Mouse (Mus musculus): ENCODE measurements at regions not wholly inside any gene's neighbourhood (a gene's known extent, or its start where the extent isn't known, plus 50 kb on each side); places are given as distances from the start of the nearest gene placed in this dataset.

DNA sequence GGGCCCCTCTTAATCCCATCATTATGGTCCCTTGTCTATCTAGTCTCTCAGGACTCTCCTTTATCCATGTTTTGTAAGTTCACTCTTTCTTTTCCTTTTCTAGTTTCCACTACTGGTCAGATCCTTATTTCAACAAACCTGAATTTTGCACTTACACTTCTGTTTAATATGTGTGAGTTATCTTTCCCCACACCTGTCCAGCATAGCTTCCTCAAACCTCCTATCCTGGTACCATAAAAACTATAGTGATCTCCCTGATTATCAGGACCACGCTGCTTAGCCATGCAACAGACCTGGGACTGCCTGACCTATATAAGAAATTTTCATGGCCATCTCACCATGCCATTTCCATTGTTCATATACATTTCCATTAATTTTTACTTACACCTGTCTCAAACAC, 219.6 kb upstream of the Rasa1 start:
- H3K27ac ChIP-seq (ENCODE audit: control insufficient read depth, low read depth, low read length), result peak overlapping the region; percentile 100
- TF ChIP-seq TCF12 (IDR thresholded peaks at IDR 0.05; ENCODE audit: low read depth, low read length) (peak; percentile 85), RCOR1 (IDR thresholded peaks at IDR 0.05; ENCODE audit: low read depth, low read length) (peak; percentile 46; the same call in 1 of the 2 replicates), GABPA (IDR thresholded peaks at IDR 0.05; ENCODE audit: low read depth, low read length) (no peak), MYB (IDR thresholded peaks at IDR 0.05; ENCODE audit: low read depth, low read length) (no peak), ETS1 (IDR thresholded peaks at IDR 0.05; ENCODE audit: low read depth, low read length) (peak; percentile 58; the same call in 1 of the 2 replicates), TBP (IDR thresholded peaks at IDR 0.05; ENCODE audit: low read depth, low read length) (peak; percentile 38; the same call in 1 of the 2 replicates), MAX (IDR thresholded peaks at IDR 0.05; ENCODE audit: low read length) (no peak), TAL1 (IDR thresholded peaks at IDR 0.05; ENCODE audit: low read length) (peak; percentile 85), GATA1 (IDR thresholded peaks at IDR 0.05; ENCODE audit: low read depth, low read length) (peak; percentile 88), EP300 (IDR thresholded peaks at IDR 0.05; ENCODE audit: low read depth in 1 of 2, low read length in 2 of 2) (peak; percentile 82 to 89)
- H3K4me1 ChIP-seq (ENCODE audit: control insufficient read depth in 1 of 2, insufficient read depth in 2 of 2, low read length in 2 of 2), result peaks cover 24 to 27% of the 10 kb centered on the region in 2 experiments
- peak overlapping the region; percentile 73 for H3K9ac ChIP-seq (ENCODE audit: control insufficient read depth, low read depth, low read length, poor library complexity, severe bottlenecking)
- peak; percentile 67 for DNase-seq (ENCODE audit: low read depth, low spot score)
- peaks cover 0 to 43% of the 10 kb centered on the region in 2 experiments; a peak in 2 of 4 replicates for H3K36me3 ChIP-seq (ENCODE audit: control insufficient read depth in 1 of 2, insufficient read depth in 2 of 2, low read length in 2 of 2)
- H3K9me3 ChIP-seq (replicated peaks; ENCODE audit: insufficient read depth, low read length), result no peaks in the 10 kb centered on the region
- H3K27me3 ChIP-seq (ENCODE audit: control insufficient read depth in 1 of 2, insufficient read depth in 2 of 2, low read length in 2 of 2), result no peaks in the 10 kb centered on the region
- H3K4me3 ChIP-seq (ENCODE audit: control insufficient read depth in 1 of 2, insufficient read depth in 1 of 2, low read depth in 2 of 2, low read length in 2 of 2), result peak overlapping the region; percentile 55 to 56
- no peaks in the 10 kb centered on the region; the same call in 1 of the 2 replicates for H3K79me2 ChIP-seq (ENCODE audit: control insufficient read depth, insufficient read depth, low read length, poor library complexity)

DNA sequence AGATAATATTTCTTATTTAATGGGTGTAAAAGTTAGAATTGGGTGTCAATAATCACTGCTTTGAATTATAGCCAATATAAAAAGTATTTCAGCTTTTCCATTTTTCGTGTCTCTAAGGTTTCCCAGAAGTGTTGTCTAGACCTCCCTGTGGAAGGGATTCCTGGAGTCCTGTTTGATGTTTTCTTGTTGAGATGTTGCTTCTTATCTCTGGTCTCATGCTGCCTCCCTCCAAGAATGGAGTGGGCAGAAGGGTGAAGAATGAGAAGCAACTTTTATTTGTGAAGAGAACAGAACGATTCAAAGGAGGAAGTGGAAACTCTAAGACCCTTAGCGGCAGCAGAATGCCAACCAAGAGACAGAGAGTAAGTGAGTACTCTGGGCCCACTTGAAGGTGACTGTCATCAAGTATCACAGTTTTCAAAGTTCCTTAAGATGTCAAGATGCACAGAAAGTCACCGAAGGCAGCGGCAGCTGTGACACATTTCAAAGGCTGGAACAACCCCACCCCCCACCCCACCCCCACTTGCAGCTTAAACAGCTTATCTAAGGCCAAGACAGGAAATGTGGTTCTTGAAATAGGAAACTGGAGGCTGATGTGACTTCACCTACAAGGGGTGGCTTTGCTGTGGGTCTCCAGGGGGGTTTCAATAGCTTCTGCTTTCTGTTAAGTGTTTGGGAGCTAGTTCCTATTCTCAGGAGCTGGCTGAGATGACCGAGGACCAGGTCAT, 218.6 kb upstream of the Rasa1 start:
- Histone ChIP-seq H3K9ac (ENCODE audit: control insufficient read depth, low read depth, low read length, poor library complexity, severe bottlenecking) (peak overlapping the region; percentile 73), H3K79me2 (ENCODE audit: control insufficient read depth, insufficient read depth, low read length, poor library complexity) (no peaks in the 10 kb centered on the region; the same call in 1 of the 2 replicates), H3K27ac (ENCODE audit: control insufficient read depth, low read depth, low read length) (peak overlapping the region; percentile 100), H3K4me3 (ENCODE audit: control insufficient read depth in 1 of 2, insufficient read depth in 1 of 2, low read depth in 2 of 2, low read length in 2 of 2) (peak overlapping the region; percentile 55 to 56), H3K9me3 (replicated peaks; ENCODE audit: insufficient read depth, low read length) (no peaks in the 10 kb centered on the region), H3K27me3 (ENCODE audit: control insufficient read depth in 1 of 2, insufficient read depth in 2 of 2, low read length in 2 of 2) (no peaks in the 10 kb centered on the region), H3K36me3 (ENCODE audit: control insufficient read depth in 1 of 2, insufficient read depth in 2 of 2, low read length in 2 of 2) (peaks cover 0 to 49% of the 10 kb centered on the region in 2 experiments; a peak in 2 of 4 replicates), H3K4me1 (ENCODE audit: control insufficient read depth in 1 of 2, insufficient read depth in 2 of 2, low read length in 2 of 2) (peaks cover 29 to 33% of the 10 kb centered on the region in 2 experiments)
- DNase-seq (ENCODE audit: low read depth, low spot score), result peak; percentile 90
- TF ChIP-seq SIN3A (IDR thresholded peaks at IDR 0.05; ENCODE audit: low read length), result peak; percentile 75
- TF ChIP-seq MAZ (IDR thresholded peaks at IDR 0.05; ENCODE audit: low read depth, low read length), result peak; percentile 69; the same call in 1 of the 2 replicates
- no peak for TF ChIP-seq RAD21 (IDR thresholded peaks at IDR 0.05; ENCODE audit: low read depth, low read length)
- no peak for TF ChIP-seq NRF1 (IDR thresholded peaks at IDR 0.05; ENCODE audit: insufficient read depth, low read depth, low read length, poor library complexity, severe bottlenecking)
- TF ChIP-seq GATA1 (IDR thresholded peaks at IDR 0.05; ENCODE audit: low read depth, low read length), result peak; percentile 65
- no peak for TF ChIP-seq POLR2AphosphoS5 (IDR thresholded peaks at IDR 0.05; ENCODE audit: borderline replicate concordance, low read depth, low read length)
- TF ChIP-seq ETS1 (IDR thresholded peaks at IDR 0.05; ENCODE audit: low read depth, low read length), result peak; percentile 88
- 0 out of 2 replicates have a peak, but pooled peaks have one; percentile 24 for TF ChIP-seq JUND (IDR thresholded peaks at IDR 0.05; ENCODE audit: low read depth, low read length)
- TF ChIP-seq RCOR1 (IDR thresholded peaks at IDR 0.05; ENCODE audit: low read depth, low read length), result peak; percentile 22
- peak; percentile 42 for TF ChIP-seq TAL1 (IDR thresholded peaks at IDR 0.05; ENCODE audit: low read length)
- TF ChIP-seq CHD2 (IDR thresholded peaks at IDR 0.05; ENCODE audit: low read length), result peak; percentile 82
- peak; percentile 64 for TF ChIP-seq TBP (IDR thresholded peaks at IDR 0.05; ENCODE audit: low read depth, low read length)
- peak; percentile 77; the same call in 1 of the 2 replicates for TF ChIP-seq TCF12 (IDR thresholded peaks at IDR 0.05; ENCODE audit: low read depth, low read length)
- TF ChIP-seq MXI1 (IDR thresholded peaks at IDR 0.05; ENCODE audit: low read depth, low read length), result 0 out of 2 replicates have a peak, but pooled peaks have one; percentile 60
- 0 out of 2 replicates have a peak, but pooled peaks have one; percentile 14 for TF ChIP-seq MYB (IDR thresholded peaks at IDR 0.05; ENCODE audit: low read depth, low read length)
- peak; percentile 71 for TF ChIP-seq ZMIZ1 (IDR thresholded peaks at IDR 0.05; ENCODE audit: low read depth, low read length)
- peak; percentile 62; the same call in 1 of the 2 replicates for TF ChIP-seq HCFC1 (IDR thresholded peaks at IDR 0.05; ENCODE audit: low read depth, low read length)
- no peak for TF ChIP-seq UBTF (IDR thresholded peaks at IDR 0.05; ENCODE audit: borderline replicate concordance, insufficient read depth, low read depth, low read length)
- peak; percentile 6; the same call in 1 of the 2 replicates for TF ChIP-seq ZC3H11A (IDR thresholded peaks at IDR 0.05; ENCODE audit: low read depth, low read length)
- TF ChIP-seq NELFE (IDR thresholded peaks at IDR 0.05; ENCODE audit: low read depth, low read length), result peak; percentile 61
- TF ChIP-seq E2F4 (IDR thresholded peaks at IDR 0.05; ENCODE audit: borderline replicate concordance, low read depth, low read length), result no peak
- no peak for TF ChIP-seq KAT2A (conservative IDR thresholded peaks at IDR 0.05; ENCODE audit: low read depth, low read length)
- peak; percentile 35; the same call in 1 of the 2 replicates for TF ChIP-seq CHD1 (IDR thresholded peaks at IDR 0.05; ENCODE audit: low read depth, low read length)
- peak; percentile 69 to 83 for TF ChIP-seq EP300 (IDR thresholded peaks at IDR 0.05; ENCODE audit: low read depth in 1 of 2, low read length in 2 of 2)
- TF ChIP-seq MYC (IDR thresholded peaks at IDR 0.05; ENCODE audit: low read depth, low read length), result no peak; the same call in 1 of the 2 replicates

All from MEL (cell line).